Mouse (Mus musculus) urinary bladder, adult 18-20 months (tissue): ENCODE results near the gene Pknox2.

Source experiments
- DNase-seq, 2 experiments: peaks; one replicate each; pipeline ENCODE4 v3.0.0; 2022; ENCODE audit warnings: low spot score in 2 of 2, mixed read lengths in 2 of 2

Pknox2 gene

GRCm38 (mm10) chr9:36882034-36882745 lies 265.0 kb downstream of the Pknox2 start:
- no peak for DNase-seq

- DNase-seq, result no peak
Observed at GRCm38 (mm10) chr9:36881615-36882014, 265.6 kb downstream of the Pknox2 start.

- no peak for DNase-seq
Observed at GRCm38 (mm10) chr9:36876787-36877186, 270.4 kb downstream of the Pknox2 start.

GRCm38 (mm10) chr9:36876313-36876712 lies 270.9 kb downstream of the Pknox2 start:
- no peak for DNase-seq

GRCm38 (mm10) chr9:36873796-36874195 lies 273.4 kb downstream of the Pknox2 start:
- no peak for DNase-seq

- no peak for DNase-seq
Observed at GRCm38 (mm10) chr9:36870263-36870662, 276.9 kb downstream of the Pknox2 start.

- DNase-seq, result no peak
Observed at GRCm38 (mm10) chr9:36868662-36869061, 278.5 kb downstream of the Pknox2 start.

GRCm38 (mm10) chr9:36864862-36865813 lies 282.1 kb downstream of the Pknox2 start:
- no peak for DNase-seq

- DNase-seq, result no peak
Observed at GRCm38 (mm10) chr9:36863694-36864093, 283.5 kb downstream of the Pknox2 start.

GRCm38 (mm10) chr9:36862576-36862975 lies 284.6 kb downstream of the Pknox2 start:
- DNase-seq, result no peak

- no peak for DNase-seq
Observed at GRCm38 (mm10) chr9:36858677-36859076, 288.5 kb downstream of the Pknox2 start.

GRCm38 (mm10) chr9:36857476-36858117 lies 289.6 kb downstream of the Pknox2 start:
- DNase-seq, result no peak

GRCm38 (mm10) chr9:36856351-36856750 lies 290.9 kb downstream of the Pknox2 start:
- DNase-seq, result no peak

GRCm38 (mm10) chr9:36852175-36852574 lies 295.0 kb downstream of the Pknox2 start:
- DNase-seq, result no peak

- no peak for DNase-seq
Observed at GRCm38 (mm10) chr9:36850091-36850490, 297.1 kb downstream of the Pknox2 start.

- no peak for DNase-seq
Observed at GRCm38 (mm10) chr9:36848661-36849060, 298.5 kb downstream of the Pknox2 start.

GRCm38 (mm10) chr9:36846346-36846745 lies 300.9 kb downstream of the Pknox2 start:
- no peak for DNase-seq
